Mouse (Mus musculus) layer of hippocampus, postnatal 10 days (tissue): Measurements from ENCODE around the gene Akap9. TPM values are rescaled to one million over a fixed set of nuclear protein-coding genes. Genes with fewer than 3 reads are reported as not detected.
"Not testable (repeated sequence)": the region's sequence is repeated elsewhere in the genome, so short reads cannot be mapped to it uniquely, and the experiment has no call there.

Source experiments
- DNase-seq, 2 experiments: peaks; one replicate each; pipeline ENCODE4 v3.0.0; 2021; ENCODE audit warnings: low spot score in 2 of 2
- total RNA-seq, 2 experiments: library from RNA; stranded (reverse); gene quantifications; 2 replicates each; pipeline ENCODE4 v1.2.3; 2021

The Akap9 gene
- total RNA-seq, 2 experiments from 2014 or later: 82.7 to 85.8 TPM

- no peak for DNase-seq
These were observed 111.5 kb downstream of the Akap9 start for GRCm38 (mm10) chr5:4039351-4039750.

GRCm38 (mm10) chr5:4040372-4040771 lies 112.5 kb downstream of the Akap9 start:
- no peak for DNase-seq

- DNase-seq: no peak
These were observed 113.1 kb downstream of the Akap9 start for GRCm38 (mm10) chr5:4040922-4041321.

GRCm38 (mm10) chr5:4060313-4060712 lies 132.5 kb downstream of the Akap9 start:
- no peak for DNase-seq

- DNase-seq: no peak
These were observed 138.7 kb downstream of the Akap9 start for GRCm38 (mm10) chr5:4066476-4067115.

- no peak for DNase-seq
These were observed 139.3 kb downstream of the Akap9 start for GRCm38 (mm10) chr5:4067203-4067602.

- no peak for DNase-seq
These were observed 151.2 kb downstream of the Akap9 start for GRCm38 (mm10) chr5:4079086-4079485.

GRCm38 (mm10) chr5:4080861-4081260 lies 153.0 kb downstream of the Akap9 start:
- no peak for DNase-seq

GRCm38 (mm10) chr5:4081513-4081912 lies 153.7 kb downstream of the Akap9 start:
- no peak for DNase-seq

GRCm38 (mm10) chr5:4084948-4085347 lies 157.1 kb downstream of the Akap9 start:
- DNase-seq: no peak

- DNase-seq: no peak
These were observed 158.5 kb downstream of the Akap9 start for GRCm38 (mm10) chr5:4086309-4086708.

GRCm38 (mm10) chr5:4088190-4088589 lies 160.3 kb downstream of the Akap9 start:
- DNase-seq: no peak

GRCm38 (mm10) chr5:4094471-4094870 lies 166.6 kb downstream of the Akap9 start:
- no peak for DNase-seq

- no peak for DNase-seq
These were observed 173.2 kb downstream of the Akap9 start for GRCm38 (mm10) chr5:4101031-4101430.

GRCm38 (mm10) chr5:4101770-4102169 lies 173.9 kb downstream of the Akap9 start:
- no peak for DNase-seq

GRCm38 (mm10) chr5:4103626-4104340 lies 175.9 kb downstream of the Akap9 start:
- no peak for DNase-seq

- DNase-seq: peak; percentile 87 to 91
These were observed 176.6 kb downstream of the Akap9 start, which contains the start of gene Cyp51 for GRCm38 (mm10) chr5:4104341-4105040. Cyp51 (minus strand) TSS chr5:4104746.

- no peak for DNase-seq
These were observed 177.9 kb downstream of the Akap9 start for GRCm38 (mm10) chr5:4105651-4106186.

GRCm38 (mm10) chr5:4107056-4107455 lies 179.2 kb downstream of the Akap9 start:
- not testable (repeated sequence) for DNase-seq

GRCm38 (mm10) chr5:4112570-4113098 lies 184.8 kb downstream of the Akap9 start:
- DNase-seq: no peak
